Mouse (Mus musculus) subcutaneous adipose tissue, adult 2 months (tissue): ENCODE data around the gene Pigm. TPM values are rescaled to one million over a fixed set of nuclear protein-coding genes. Genes with fewer than 3 reads are reported as not detected.

Experiments
- polyA plus RNA-seq: library from polyadenylated mRNA; depleted of rRNA; stranded (reverse); fragments of >200 nt; gene quantifications from 2 replicates; pipeline ENCODE4 v1.2.3, GENCODE M21; 2012; ENCODE audit warnings: low replicate concordance; rRNA removed

Pigm gene
- 7.6 and 9.6 TPM in 2 replicates for polyA plus RNA-seq

GRCm38 (mm10) chr1:172376198-172376667 is at the start of gene Pigm:
TSS of gene Pigm (plus strand) at chr1:172376546.

GRCm38 (mm10) chr1:172329131-172329530 is 47.2 kb upstream of the Pigm start, which contains the start of gene Kcnj9:
TSS of gene Kcnj9 (minus strand) at chr1:172329318.

GRCm38 (mm10) chr1:172340729-172341321 is 35.5 kb upstream of the Pigm start, which contains the start of gene Kcnj10:
TSS of gene Kcnj10 (plus strand) at chr1:172341210.

Other genes starting within 250 kb of the Pigm start
- 146 and 320 TPM in 2 replicates for gene Pex19, start 249.8 kb upstream of the Pigm start, polyA plus RNA-seq
- gene Dcaf8, start 228.5 kb upstream of the Pigm start, polyA plus RNA-seq = 75.3 and 98.0 TPM in 2 replicates
- gene Pea15a, start 169.7 kb upstream of the Pigm start, polyA plus RNA-seq = 144 and 194 TPM in 2 replicates
- gene Casq1, start 156.7 kb upstream of the Pigm start, polyA plus RNA-seq = 3.6 and 7.0 TPM in 2 replicates
- gene Atp1a4, start 118.1 kb upstream of the Pigm start, polyA plus RNA-seq = 0.03 and 4.1 TPM in 2 replicates
- gene Igsf8, start 114.9 kb upstream of the Pigm start, polyA plus RNA-seq = 100 and 133 TPM in 2 replicates
- gene Atp1a2, start 78.5 kb upstream of the Pigm start, polyA plus RNA-seq = 208 and 473 TPM in 2 replicates
- gene Kcnj9, start 47.2 kb upstream of the Pigm start, polyA plus RNA-seq = 0.10 TPM in 1 of 2 replicates, not detected in the other
- gene Kcnj10, start 35.3 kb upstream of the Pigm start, polyA plus RNA-seq = 0.07 and 0.35 TPM in 2 replicates
- gene Slamf9, start 98.8 kb downstream of the Pigm start, polyA plus RNA-seq = 16.6 and 17.2 TPM in 2 replicates
- 6.0 and 35.1 TPM in 2 replicates for gene Igsf9, start 105.2 kb downstream of the Pigm start, polyA plus RNA-seq
- 217 and 327 TPM in 2 replicates for gene Tagln2, start 123.5 kb downstream of the Pigm start, polyA plus RNA-seq
- gene Cfap45, start 144.3 kb downstream of the Pigm start, polyA plus RNA-seq = 0.40 and 0.44 TPM in 2 replicates
- 0.53 and 1.1 TPM in 2 replicates for gene Vsig8, start 179.4 kb downstream of the Pigm start, polyA plus RNA-seq
- 2.6 and 7.3 TPM in 2 replicates for gene Slamf8, start 214.0 kb downstream of the Pigm start, polyA plus RNA-seq
- gene Fcrl6, start 226.0 kb downstream of the Pigm start, polyA plus RNA-seq = 0.51 TPM in 1 of 2 replicates, not detected in the other